Mouse (Mus musculus) cerebellum, adult 2 months (tissue): Measurements from ENCODE around the gene Slc6a2. TPM values are rescaled to one million over a fixed set of nuclear protein-coding genes. Genes with fewer than 3 reads are reported as not detected.

ENCODE experiments used
- DNase-seq, 2 experiments: peaks; one replicate each; pipeline ENCODE4 v3.0.0; 2021
- H3K27ac ChIP-seq: fragments of 200-500 bp; 2 replicates; pipeline ENCODE4 v1.5.1; 2012; ENCODE audit warnings: low read length, control low read depth, inconsistent platforms; ENCODE audit not compliant: insufficient read depth
- H3K27me3 ChIP-seq: fragments of 200-500 bp; 2 replicates; pipeline ENCODE4 v1.6.1; 2012; ENCODE audit warnings: inconsistent platforms, mild to moderate bottlenecking, low read length, moderate library complexity; ENCODE audit not compliant: control insufficient read depth, insufficient read depth
- H3K4me1 ChIP-seq: fragments of 200-500 bp; 2 replicates; pipeline ENCODE4 v1.6.1; 2011; ENCODE audit warnings: low read length; ENCODE audit not compliant: control insufficient read depth, insufficient read depth
- H3K4me3 ChIP-seq: fragments of 200-500 bp; replicated peaks from 2 replicates; pipeline ENCODE3; 2011; ENCODE audit warnings: mild to moderate bottlenecking, low read depth, low read length, control low read depth; ENCODE audit not compliant: insufficient read depth
- CTCF ChIP-seq: fragments of 200-500 bp; IDR thresholded peaks from 2 replicates; pipeline ENCODE4 v1.5.1; 2011; ENCODE audit warnings: low read depth, mild to moderate bottlenecking, control low read depth, low read length, moderate library complexity, borderline replicate concordance; ENCODE audit not compliant: insufficient read depth
- POLR2A ChIP-seq: fragments of 200-500 bp; IDR thresholded peaks from 2 replicates; pipeline ENCODE4 v1.6.1; 2011; ENCODE audit warnings: low read length, control low read depth, borderline replicate concordance; ENCODE audit not compliant: insufficient read depth
- WGBS: fragments of 180-500 bp; shearing (Covaris S2); methylation state at CpG from one replicate; pipeline ENCODE4 v1.1.7; 2018; 5-methylcytosine and 5-hydroxymethylcytosine counted together
- polyA plus RNA-seq: library from polyadenylated mRNA; depleted of rRNA; stranded (reverse); fragments of >200 nt; gene quantifications from 2 replicates; pipeline ENCODE4 v1.2.3, GENCODE M21; 2012; rRNA removed

Slc6a2 gene
- polyA plus RNA-seq, 1 experiment: 3.0 TPM

- Histone ChIP-seq H3K4me1 (no peaks in the 10 kb centered on the region), H3K27me3 (no peaks in the 10 kb centered on the region), H3K27ac (no peak overlapping the region), H3K4me3 (no peak overlapping the region)
- 53% methylated on average over 2 of the region's 2 CpGs for WGBS
- TF ChIP-seq CTCF: no peak
- TF ChIP-seq POLR2A: no peak
- no peak for DNase-seq
Measured at GRCm38 (mm10) chr8:93040256-93040655, 80.4 kb downstream of the Slc6a2 start.

- Histone ChIP-seq H3K4me3 (no peak overlapping the region), H3K27me3 (no peaks in the 10 kb centered on the region), H3K27ac (no peak overlapping the region), H3K4me1 (no peaks in the 10 kb centered on the region)
- DNase-seq: no peak
- WGBS: 68% methylated on average over 4 of the region's 4 CpGs
- TF ChIP-seq POLR2A (no peak), CTCF (no peak)
Measured at GRCm38 (mm10) chr8:93040776-93041567, 81.1 kb downstream of the Slc6a2 start.

GRCm38 (mm10) chr8:93043083-93043482, 83.2 kb downstream of the Slc6a2 start:
- Histone ChIP-seq H3K27me3 (no peaks in the 10 kb centered on the region), H3K27ac (no peak overlapping the region), H3K4me1 (no peaks in the 10 kb centered on the region), H3K4me3 (no peak overlapping the region)
- no peak for DNase-seq
- TF ChIP-seq CTCF (no peak), POLR2A (no peak)
- WGBS: 59% methylated on average over 1 of the region's 1 CpGs

GRCm38 (mm10) chr8:93048092-93048491, 88.2 kb downstream of the Slc6a2 start, which contains the start of gene Ces1a:
Gene Ces1a (minus strand): TSS chr8:93048192.
- DNase-seq: no peak
- WGBS: 91% methylated on average over 3 of the region's 3 CpGs
- Histone ChIP-seq H3K27ac (no peak within 1 kb of the TSS), H3K27me3 (no peaks in the 10 kb centered on the region), H3K4me3 (no peak within 1 kb of the TSS), H3K4me1 (no peaks in the 10 kb centered on the region)
- TF ChIP-seq CTCF: no peak
- TF ChIP-seq POLR2A: no peak

- H3K27ac ChIP-seq: no peak overlapping the region
- H3K4me3 ChIP-seq: no peak overlapping the region
- no peak for DNase-seq
- TF ChIP-seq POLR2A (no peak), CTCF (no peak)
- H3K4me1 ChIP-seq: no peaks in the 10 kb centered on the region
- no peaks in the 10 kb centered on the region for H3K27me3 ChIP-seq
- 31% methylated on average over 4 of the region's 4 CpGs for WGBS
Measured at GRCm38 (mm10) chr8:93048510-93049416, 88.9 kb downstream of the Slc6a2 start.

Other genes starting within 250 kb of the Slc6a2 start
- gene Mmp2, start 132.8 kb upstream of the Slc6a2 start, polyA plus RNA-seq: 2.8 TPM in 2 replicates
- 8.4 and 10.6 TPM in 2 replicates for gene Lpcat2, start 104.7 kb upstream of the Slc6a2 start, polyA plus RNA-seq
- gene Capns2, start 58.7 kb upstream of the Slc6a2 start, polyA plus RNA-seq: 0.39 and 0.46 TPM in 2 replicates
- not detected in 2 replicates for gene Ces1a, start 88.1 kb downstream of the Slc6a2 start, polyA plus RNA-seq
- not detected in 2 replicates for gene Ces1b, start 119.9 kb downstream of the Slc6a2 start, polyA plus RNA-seq
- not detected in 2 replicates for gene Ces1c, start 171.2 kb downstream of the Slc6a2 start, polyA plus RNA-seq
- gene Ces1d, start 237.8 kb downstream of the Slc6a2 start, polyA plus RNA-seq: 0.16 TPM in 1 of 2 replicates, not detected in the other